Mouse (Mus musculus): ENCODE measurements around the gene Pitpnm2. TPM values are rescaled to one million over a fixed set of nuclear protein-coding genes. Genes with fewer than 3 reads are reported as not detected.
A peak's percentile ranks its signal among the peaks of the same experiment; 100 is the strongest.

The Pitpnm2 gene
- total RNA-seq, 2 experiments from 2014 or later: 36.4 to 61.1 TPM

DNA sequence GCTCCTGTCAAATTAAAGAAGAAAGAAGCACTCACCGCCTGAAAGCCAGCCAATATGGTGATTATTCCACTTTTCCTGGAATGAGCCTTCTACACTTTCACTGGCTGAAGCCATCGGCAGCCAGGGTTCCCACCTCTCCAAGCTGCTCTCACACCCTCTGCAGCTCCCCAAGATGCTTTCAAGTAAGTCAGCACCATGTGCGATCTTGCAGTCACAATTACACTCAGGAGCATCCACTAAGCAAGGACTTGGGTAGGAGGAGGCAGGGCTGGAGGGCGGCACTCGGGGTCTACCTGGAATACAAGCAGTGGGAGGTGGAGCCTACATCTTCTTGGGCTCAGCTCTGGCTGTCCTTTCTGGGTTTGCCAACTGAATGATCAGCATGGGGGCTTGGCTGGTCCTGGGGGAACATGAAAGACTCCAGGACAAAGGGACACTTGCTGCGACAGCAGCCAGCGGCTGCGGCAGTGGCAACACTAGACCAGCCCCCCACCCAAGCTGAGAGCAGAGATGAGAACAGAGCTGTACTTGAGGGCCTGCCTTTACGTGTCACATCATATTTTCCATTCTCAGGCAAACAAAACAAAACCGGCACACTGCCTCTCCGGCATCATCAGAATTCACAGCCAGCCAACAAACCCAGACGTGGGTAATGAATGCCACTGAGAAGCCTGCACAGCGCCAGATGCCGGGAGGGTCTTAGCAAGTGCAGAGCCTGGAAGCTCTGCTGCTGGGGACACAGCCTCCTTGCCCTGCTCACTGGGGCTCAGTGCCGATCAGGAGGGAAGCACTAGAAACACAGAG, 64.5 kb downstream of the Pitpnm2 start:
- DNase-seq (ENCODE audit: low spot score in 2 of 2): no peak

DNA sequence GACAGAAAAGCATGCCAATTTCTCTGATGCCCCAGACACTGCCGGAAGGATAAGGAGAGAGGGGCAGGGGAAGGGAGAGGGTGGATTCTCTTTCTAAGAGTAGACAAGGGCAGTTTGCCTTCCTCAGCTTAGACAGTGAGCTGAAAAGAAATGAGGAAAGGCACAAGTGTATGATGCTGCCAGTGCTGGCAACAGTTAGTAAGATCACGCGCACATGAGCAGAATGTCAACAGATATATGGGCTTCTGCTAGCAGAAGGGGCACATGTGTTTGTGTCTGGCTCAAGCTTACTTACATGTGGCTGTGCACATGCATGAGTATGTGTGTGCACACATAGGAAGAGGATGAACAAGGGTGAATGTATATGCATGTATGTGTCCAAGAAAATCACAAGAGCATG, 65.4 kb downstream of the Pitpnm2 start:
- DNase-seq (ENCODE audit: low spot score in 2 of 2): no peak

DNA sequence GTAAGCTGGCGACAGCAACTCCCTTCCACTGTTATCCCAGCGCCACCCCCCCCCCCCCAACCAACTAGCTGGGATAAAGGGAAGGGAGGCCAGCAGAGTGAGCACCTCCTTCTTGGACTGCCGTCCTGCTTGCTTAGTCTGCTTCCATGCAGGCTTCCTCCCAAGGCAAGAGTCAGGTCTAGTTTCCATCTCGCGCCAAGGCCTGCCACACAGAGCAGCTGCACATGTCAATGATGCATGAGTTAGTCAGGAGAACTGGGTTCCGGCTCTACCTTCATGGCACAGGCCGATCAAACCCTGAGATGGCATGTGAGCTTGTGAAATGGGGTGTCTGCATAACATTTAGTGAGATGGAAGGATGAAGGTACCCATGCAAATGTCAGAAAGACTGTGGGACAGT, 66.9 kb downstream of the Pitpnm2 start:
- no peak for DNase-seq (ENCODE audit: low spot score in 2 of 2)

DNA sequence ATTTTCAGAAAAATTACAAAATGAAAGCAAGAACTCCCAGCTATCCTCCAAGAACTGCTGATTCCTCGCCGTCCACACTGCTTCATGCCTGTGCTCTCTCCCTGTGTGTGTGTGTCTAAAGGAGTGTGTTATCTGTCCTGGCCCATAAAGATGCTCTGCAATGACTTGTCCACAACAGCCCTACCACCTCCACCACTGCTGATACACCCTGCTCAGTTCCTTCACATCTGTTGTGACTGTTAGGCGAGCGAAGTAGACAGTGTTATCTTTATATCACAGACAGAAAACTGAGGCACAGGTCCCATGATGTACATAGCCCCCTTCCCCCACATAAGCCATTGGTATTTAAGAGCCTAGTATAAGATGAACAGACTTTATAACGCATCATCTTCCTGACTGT, 67.5 kb downstream of the Pitpnm2 start:
- no peak for DNase-seq (ENCODE audit: low spot score in 2 of 2)

DNA sequence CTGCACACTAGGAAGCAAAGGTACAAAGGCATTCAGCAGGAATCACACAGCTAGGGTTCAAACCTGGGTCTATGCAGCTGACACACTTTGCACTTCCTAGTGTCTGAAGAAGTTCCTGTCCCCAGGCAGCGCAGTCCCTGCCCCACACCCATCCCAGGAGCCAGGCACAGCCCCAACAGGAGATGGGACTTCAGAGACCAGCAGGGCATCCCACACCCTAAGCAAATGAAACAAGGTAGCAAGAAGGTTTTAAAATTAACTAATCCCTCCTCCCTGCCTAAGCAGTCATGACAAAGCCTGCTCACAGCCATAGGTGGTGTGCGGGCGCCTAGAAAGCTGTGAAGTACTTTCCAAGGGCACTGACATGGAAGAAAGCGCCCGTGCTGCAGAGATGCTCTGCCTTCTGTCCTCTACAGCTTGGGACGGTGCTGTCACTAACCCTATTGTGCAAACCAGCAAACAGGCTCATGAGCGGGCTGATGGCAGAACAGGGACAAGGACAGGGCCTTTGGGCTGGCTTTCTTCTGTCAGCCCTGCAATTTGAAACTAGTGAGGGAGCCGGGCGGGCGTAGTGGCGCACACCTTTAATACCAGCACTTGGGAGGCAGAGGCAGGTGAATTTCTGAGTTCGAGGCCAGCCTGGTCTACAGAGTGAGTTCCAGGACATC, 68.9 kb downstream of the Pitpnm2 start:
- DNase-seq (ENCODE audit: low spot score in 2 of 2): no peak

DNA sequence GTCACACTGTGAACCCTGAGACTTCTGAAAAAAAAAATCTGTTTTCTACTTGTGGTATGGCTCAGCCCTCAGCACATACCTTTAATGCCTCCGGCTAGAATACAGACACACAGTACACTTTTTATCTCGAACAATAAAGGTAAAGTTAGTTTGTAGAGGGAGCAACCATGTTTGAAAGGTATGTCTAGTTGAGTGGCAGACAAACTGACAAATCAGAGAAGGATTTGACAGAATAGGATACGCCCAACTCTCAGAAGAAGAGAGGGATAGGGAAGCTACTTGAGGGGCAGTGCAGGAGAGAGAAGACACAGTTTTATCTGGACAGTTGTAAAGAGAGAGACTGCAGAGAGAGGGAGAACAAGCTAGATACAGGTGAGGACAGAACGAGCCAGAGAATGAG, 70.1 kb downstream of the Pitpnm2 start:
- no peak for DNase-seq (ENCODE audit: low spot score in 2 of 2)

DNA sequence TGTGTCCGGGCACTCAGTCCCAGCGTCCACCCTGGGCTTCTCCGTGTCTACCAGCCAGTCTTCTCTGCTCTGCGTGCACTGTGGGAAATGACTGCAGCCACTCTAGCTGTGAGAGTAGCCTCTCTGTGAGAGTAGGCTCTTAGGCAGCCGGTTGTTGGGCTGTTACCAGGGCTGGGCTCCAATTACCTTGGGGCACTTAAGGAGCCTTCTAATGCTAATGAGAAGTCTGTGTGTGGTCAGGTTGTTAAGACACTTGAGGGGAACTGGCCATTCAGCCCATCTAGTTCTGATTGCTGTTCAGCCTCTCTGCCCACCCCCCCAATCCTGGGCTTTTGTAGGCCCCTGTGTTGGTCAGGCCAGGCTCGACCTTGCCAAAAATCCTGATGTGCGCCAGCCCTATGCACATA, 72.8 kb downstream of the Pitpnm2 start:
- DNase-seq (ENCODE audit: low spot score in 2 of 2): no peak

DNA sequence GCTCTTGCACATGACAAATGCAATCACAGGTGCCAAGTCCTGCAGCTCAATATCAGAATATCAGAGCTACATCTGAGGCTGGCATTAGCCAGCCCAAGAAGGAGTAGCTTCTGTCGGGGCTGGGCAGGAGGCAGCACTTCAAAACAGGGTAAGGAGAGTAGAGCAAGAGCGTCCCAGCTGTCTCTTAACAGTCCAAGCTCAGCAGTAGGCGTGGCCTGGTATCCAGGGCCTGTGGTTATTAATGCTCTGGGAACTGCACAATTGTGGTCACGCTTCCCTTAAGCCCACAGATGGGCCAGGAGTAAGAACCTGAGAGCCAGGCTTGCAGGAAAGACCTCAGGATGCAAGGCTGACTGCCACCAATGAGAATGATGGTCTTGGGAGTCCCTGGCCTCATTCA, 74.4 kb downstream of the Pitpnm2 start:
- DNase-seq (ENCODE audit: low spot score in 2 of 2): no peak

DNA sequence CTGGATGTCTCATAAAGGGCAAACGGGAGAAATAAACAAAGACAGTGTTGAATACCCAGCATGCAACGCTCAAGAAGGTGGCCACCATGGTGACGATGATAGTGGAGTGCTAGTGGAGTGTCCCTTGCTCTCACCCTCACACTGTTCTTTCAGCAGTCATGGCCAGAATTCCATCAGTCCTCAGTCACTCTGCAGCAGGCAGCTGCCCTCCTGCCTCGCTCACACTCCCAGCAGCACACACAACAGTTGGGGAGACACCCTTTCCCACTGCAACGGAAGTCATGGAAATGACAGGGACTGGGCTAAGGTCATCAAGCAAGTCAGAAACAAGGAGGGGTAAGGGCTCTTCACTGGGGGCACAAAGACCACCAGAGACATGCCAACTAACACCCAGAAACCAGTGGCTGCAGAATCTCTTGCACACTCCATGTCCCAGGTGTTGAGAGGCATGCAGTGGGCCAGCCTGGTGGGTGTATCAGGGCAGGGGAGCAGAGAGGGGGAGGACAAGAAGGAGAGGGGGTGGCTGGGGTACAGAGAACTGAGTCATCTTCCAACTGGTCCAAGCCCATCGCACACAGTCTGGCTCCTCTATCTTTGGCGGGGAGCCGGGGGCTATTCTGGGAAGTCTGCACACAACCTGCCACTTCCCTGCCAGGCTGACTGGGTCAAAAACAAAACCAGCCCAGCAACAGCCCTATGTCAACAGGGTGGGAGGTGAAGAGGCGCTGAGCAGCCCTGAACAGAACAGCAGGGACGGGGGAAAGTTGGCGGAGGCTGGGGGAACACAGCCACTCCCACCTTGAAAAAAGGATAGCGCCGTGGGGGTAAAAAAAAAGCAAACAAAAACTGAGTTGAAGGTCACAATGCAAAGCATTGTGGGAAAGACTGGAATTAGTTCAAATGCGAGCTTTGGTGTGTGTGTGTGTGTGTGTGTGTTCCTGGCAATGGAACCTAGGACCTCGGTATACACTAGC, 76.3 kb downstream of the Pitpnm2 start:
- no peak for DNase-seq (ENCODE audit: low spot score in 2 of 2)

DNA sequence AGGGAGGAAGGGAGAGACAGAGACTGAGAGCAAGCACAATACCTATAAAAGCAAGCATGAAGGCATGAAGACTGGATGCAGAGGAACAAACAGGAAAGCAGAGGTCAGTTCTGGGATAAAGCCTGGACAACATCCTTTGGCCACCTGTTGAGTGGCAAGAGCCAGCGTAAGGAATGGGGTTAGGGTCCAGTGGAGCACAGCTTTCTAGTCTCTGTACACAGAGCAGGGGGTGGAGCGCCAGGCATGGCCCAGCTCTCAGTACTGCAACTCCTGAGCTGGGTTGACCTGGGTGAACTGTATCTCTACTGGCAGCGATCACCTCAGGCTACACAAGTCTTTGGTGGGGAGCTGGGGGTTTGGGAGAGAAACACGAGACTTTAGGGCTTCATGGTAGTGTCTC, 77.3 kb downstream of the Pitpnm2 start:
- no peak for DNase-seq (ENCODE audit: low spot score in 2 of 2)

DNA sequence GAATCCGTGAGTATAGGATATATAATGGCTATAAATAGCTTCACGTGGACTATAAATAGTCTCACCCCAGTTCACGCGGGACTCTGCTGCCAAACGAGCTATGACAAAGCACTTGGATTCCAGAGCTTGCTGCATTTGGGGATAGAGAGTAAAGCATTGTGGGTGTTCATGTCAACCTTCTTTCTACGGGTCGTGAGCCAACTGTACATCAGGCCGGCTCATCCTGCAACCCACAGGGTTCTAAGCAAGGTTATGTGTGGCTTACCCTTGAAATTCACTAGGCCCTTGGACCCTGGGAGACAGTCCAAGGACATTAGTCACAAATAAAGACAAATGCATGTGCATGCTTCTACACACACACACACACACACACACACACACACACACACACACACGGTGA, 77.8 kb downstream of the Pitpnm2 start:
- peak in 1 of 2 experiments; percentile 29 for DNase-seq (ENCODE audit: low spot score in 2 of 2)

DNA sequence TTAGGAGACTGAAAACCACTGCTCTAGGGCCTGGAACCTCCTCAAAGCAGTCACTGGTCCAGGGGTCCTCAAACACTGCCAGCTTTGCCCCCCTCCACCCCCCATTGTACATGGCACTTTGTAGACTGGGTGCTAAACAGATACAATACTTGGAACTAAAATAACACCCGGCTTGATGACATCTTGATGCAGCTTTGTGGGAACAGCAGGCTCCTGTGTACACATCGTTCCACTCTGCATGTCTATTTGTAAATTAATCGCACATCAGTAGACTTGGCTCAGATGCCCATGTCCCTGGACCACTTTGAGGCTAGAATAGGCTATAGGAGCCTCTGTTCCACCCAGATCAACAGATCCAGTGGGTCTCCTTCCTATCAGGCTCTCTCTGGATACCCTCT, 80.3 kb downstream of the Pitpnm2 start:
- no peak for DNase-seq (ENCODE audit: low spot score in 2 of 2)

DNA sequence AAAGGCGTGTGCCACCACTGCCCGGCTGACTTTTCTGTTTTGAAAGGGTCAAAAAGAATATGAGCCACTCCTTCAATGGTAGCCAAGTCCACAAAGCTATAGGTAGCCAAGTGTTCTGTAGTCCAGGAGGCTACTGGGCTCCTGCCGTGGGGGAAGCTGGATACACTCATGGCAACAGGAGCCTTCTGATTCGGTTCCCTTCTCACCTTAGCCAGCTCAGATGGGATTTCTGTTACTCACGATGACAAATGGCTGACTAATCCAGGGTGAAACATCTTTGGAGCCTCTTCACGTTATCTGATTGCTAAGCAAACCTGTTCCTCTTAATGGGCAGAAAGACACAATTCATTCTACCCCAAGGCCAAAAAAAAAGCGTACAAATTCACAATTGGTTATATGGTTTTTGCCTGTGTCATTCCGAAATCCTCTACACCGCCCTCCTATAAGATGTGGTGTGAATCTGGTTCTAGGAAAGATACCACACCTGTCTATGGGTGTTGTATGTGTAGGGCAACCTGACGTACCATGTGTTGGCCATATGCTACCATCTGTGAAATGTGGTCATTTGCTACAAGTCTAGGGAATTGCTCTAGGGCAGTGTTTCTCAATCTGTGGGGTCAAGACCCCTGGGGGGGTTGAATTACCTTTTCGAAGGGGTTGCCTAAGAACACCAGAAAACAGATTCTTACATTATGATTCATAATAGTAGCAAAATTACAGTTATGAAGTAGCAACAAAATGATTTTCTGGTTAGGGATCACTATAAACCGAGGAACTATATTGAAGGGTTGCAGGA, 80.9 kb downstream of the Pitpnm2 start:
- DNase-seq (ENCODE audit: low spot score in 2 of 2): no peak

DNA sequence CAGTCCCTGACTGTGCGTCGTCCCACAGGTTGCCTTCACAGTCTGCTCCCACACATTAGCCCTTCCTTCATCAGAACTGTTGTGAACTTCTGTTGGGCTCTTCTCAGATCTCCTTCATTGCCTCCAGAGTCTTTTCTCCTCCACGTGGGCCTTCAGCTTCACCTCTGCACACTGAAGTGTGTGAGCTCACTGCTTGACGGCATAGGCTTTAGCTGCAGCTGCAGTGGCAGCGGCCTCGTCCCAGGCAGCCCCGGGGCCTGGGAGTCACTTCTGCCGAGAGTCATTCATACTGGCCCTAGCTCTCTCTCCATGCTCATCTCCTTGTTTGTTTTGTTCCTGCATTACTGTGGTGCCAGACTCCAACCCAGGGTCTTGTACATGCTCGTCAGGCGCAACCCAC, 81.9 kb downstream of the Pitpnm2 start:
- DNase-seq (ENCODE audit: low spot score in 2 of 2): no peak

DNA sequence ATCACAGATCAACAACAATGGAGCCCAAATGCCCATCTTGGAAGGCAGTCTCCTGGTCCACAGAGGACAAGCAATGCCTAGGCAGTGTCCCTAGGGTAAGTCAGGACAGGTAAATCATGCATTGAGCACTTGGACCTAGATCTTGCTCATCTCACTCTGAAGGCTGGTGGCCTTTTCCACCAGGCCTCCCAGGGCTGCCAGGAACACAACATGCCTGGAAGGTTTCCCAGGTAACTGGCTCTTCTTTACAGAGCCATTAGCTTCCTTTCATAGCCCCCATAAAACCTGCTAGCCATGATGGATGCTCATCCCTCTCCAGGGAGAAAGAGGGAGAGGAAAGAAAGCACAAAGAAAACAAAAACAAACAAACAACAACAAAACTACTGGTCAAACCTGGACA, 82.8 kb downstream of the Pitpnm2 start:
- DNase-seq (ENCODE audit: low spot score in 2 of 2): no peak

DNA sequence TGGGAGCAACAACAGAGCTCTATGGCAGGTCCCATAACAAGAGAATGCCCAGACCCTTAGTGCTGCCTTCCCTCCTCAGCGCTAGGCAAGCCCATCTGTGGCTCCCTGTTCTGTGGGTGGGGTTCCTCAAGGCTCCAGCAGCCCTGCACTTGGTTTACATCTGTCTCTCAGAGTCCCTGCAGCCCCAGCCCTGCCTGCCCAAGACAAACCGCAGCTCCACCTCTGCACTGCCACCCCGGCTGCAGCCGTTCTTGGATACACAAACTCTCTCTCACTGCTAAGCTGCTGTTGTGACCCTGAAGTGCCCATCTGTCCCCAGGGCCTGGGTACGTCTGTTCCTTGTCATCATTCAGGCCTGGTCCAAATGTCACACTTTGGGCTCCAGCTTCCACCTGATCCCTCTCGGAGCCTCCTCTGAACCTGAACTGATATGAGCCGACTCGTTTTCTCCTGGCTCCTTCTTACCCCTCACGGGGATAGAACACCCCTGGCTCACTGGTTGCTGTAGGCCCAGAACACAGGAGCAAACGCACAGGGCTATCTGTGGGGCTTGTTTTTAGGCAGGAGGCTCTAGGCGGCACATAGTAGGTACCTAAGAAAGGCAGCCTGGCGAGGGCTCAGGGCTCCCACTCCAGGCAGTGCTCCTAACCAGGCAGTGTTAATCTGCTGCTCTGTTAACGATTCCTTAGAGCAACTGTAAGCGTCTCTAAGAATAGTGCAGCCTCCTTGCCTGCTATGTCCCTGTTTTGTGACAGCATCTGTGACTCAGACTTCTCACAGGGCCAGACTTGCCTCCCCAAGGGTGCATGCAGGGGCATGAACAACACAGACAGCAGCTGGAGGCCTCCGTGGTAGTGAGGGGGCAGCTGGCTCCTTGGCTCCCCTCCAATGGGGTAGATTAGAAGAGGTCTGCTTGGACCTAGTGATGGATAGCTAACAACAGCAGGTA, 83.7 kb downstream of the Pitpnm2 start:
- no peak for DNase-seq (ENCODE audit: low spot score in 2 of 2)

DNA sequence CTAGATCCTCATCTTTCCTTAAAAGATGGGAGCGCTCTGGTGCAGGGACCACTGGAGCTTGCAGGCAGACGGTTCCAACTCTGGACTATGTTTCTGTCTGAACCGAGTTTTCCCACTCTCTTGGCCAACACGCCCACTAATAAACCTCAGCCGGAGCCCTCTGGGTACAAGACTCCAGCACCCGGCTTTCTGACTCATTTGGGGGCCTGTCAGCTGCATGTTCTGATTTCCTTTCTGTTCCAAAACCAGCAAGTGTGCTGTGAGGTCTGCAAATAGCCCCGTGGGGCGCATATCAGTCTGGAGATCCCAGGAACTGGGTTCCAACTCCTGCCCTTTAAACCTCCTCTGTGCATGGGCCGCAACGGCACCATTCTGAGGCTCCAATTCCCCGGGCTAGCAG, 86.1 kb downstream of the Pitpnm2 start:
- no peak for DNase-seq (ENCODE audit: low spot score in 2 of 2)

DNA sequence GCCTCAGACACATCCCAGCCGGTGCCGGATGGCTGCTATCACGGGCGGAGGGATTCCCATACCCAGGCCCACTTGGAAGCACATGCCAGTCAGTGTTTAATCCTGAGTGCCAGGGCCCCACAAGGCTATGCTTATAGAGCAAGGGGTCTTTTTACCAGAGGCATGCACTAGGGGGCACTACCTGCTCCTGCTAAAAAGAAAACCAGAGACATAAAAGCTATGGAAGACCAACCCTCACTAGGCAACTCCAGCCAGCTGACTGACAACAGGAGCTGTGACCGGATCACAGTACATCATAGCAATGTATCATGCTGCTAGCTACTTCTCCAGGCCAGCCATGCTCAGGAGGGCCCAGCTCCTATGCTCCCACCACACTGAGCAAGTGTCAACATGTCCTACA, 87.0 kb downstream of the Pitpnm2 start:
- peak; percentile 62 to 69 for DNase-seq (ENCODE audit: low spot score in 2 of 2)

DNA sequence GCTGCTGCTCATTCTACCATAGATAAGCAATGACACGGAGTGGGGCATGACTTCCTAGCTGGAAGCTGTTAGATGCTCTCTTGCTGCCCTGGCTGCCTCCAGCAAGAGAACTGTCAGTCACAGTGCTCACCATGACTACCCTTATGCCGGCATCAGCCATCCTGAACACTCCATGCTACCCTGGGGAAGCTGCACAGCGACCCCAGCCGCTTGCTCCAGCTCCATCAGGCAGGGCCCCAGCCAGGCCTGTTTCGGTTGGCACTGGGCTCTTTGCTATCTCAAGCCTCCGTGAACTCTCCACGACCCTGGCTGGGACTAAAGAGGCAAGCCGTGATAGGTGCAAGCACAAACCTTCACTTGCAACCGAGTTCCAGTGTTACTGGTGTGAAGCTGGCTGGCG, 87.7 kb downstream of the Pitpnm2 start:
- DNase-seq (ENCODE audit: low spot score in 2 of 2): no peak

DNA sequence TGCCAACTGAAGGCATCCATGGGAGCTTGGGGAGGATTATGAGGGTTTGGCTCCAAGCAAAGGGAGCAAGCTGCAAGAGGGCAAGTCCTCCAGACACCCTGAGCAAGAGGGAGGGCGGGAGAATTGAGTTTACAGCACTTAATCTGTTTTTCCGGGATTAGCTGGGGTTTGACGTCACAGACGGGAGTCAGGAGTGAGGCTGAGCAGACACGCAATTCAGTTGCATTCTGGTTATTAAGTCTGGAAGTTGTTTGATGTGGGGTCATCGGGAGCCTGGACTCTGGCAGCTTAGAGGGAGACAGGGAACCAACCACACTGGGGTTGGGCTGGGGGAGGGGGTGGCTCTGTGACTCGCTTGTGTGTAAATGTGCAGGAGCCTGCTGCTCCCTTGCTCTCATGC, 90.1 kb downstream of the Pitpnm2 start:
- no peak for DNase-seq (ENCODE audit: low spot score in 2 of 2)

Data from adrenal gland, adult 18-20 months (tissue).